11 mouse cellular contexts compared by ENCODE assay signal in the genomic region with DNA sequence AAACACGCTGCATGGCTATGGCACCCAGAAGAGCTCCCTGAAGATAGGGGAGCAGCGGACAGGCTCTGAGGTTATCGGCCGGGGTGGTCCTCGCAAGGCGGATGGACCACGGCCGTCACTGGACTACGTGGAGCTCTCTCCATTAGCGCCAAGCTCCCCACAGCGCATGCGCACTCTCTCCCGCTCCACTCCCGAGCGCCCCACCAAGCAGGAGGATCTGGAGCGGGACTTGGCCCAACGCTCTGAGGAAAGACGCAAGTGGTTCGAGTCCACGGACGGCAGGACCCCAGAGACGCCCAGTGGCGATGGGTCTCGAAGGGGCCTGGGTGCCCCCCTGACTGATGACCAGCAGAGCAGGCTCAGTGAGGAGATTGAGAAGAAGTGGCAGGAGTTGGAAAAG. TPM values are rescaled to one million over a fixed set of nuclear protein-coding genes. Genes with fewer than 3 reads are reported as not detected.
"Had no signal": no experiment of that assay in that cellular context is flagged by ENCODE, and none has a peak within 500 bp of the region (broad histone marks: within the 10 kb centered on the region; RNA-seq: fewer than 3 reads in every experiment).

No protein-coding gene starts in this region.

- DNase-seq: liver, postnatal 0 days; lung, adult 2 months; lung, postnatal 14 days; lung, postnatal 36 days; right cerebral cortex, postnatal 14 days; spleen, adult 18-20 months; thymus, adult 18-20 months; thymus, postnatal 14 days; thymus, postnatal 4 days had no signal

RNA-seq across cellular contexts. Expression of a gene that starts 48.8 kb away (rescaled TPM):
- total RNA-seq: monocyte, adult 5-6 weeks; neutrophil, adult 5-6 weeks had no signal
